Mouse (Mus musculus): ENCODE results near the gene Cdcp1. TPM values are rescaled to one million over a fixed set of nuclear protein-coding genes. Genes with fewer than 3 reads are reported as not detected.

Cdcp1 gene
- total RNA-seq (2023): not detected

GRCm38 (mm10) chr9:123215621-123216440, at the start of gene Cdcp1:
Gene Cdcp1 (minus strand): TSS chr9:123216038.

DNA sequence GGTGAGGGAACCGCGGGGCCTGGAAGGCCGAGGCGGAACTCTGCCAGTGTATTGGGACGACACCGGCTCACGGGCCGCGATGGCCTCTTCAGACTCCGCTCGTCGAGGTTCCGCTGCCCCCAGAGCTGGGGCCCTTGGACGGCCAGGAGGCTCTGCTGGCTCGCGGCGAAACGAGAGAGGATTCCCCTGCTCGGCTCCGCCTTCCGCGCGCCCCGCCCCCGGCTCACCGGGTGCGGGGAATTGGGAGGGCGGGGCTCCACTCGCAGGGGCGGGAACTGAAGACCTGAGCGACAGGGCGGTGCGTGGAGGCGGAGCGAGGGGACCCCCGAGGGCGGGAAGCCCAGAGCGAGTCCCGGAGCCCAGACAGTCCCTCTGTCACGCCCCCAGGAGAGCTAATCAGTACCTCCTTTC, 44.8 kb upstream of the Cdcp1 start, which contains the start of gene Tmem158:
Gene Tmem158, minus strand, starts transcription at position 154 of the 411 bp plus-strand sequence.

GRCm38 (mm10) chr9:123150241-123151020, 65.4 kb downstream of the Cdcp1 start, which contains the start of gene Clec3b:
Gene Clec3b (plus strand): TSS chr9:123150946.

Other genes with a start within 250 kb of the Cdcp1 start
- gene Tmem42, start 194.7 kb downstream of the Cdcp1 start, total RNA-seq (2023): 20.8 TPM
- gene Tgm4, start 181.3 kb downstream of the Cdcp1 start, total RNA-seq (2023): 0.76 TPM
- 47.6 TPM for gene Zdhhc3, start 102.8 kb downstream of the Cdcp1 start, total RNA-seq (2023)
- 53.2 TPM for gene Exosc7, start 102.8 kb downstream of the Cdcp1 start, total RNA-seq (2023)
- gene Clec3b, start 65.1 kb downstream of the Cdcp1 start, total RNA-seq (2023): 0.59 TPM
- gene Tmem158, start 44.7 kb upstream of the Cdcp1 start, total RNA-seq (2023): 0.44 TPM
- 666 TPM for gene Lars2, start 150.9 kb upstream of the Cdcp1 start, total RNA-seq (2023)

Measured in CD4-positive naive resting alpha-beta T cell, adult 76 days (primary cell).